Mouse (Mus musculus) embryonic facial prominence, embryonic 12.5 days (tissue): Measurements from ENCODE around the gene Mok. TPM values are rescaled to one million over a fixed set of nuclear protein-coding genes. Genes with fewer than 3 reads are reported as not detected.

Experiments
- ATAC-seq: fragments of 200-750 bp; cut with Nextera tagmentation; 2 replicates; pipeline ENCODE4 v1.8.0; 2017; ENCODE audit not compliant: insufficient number of reproducible peaks, insufficient read depth, low FRiP score, low TSS enrichment
- H3K27ac ChIP-seq: fragments of 300-500 bp; sonication (generic); 2 replicates; pipeline ENCODE4 v1.5.1; 2016; ENCODE audit warnings: mild to moderate bottlenecking
- H3K27me3 ChIP-seq: fragments of 300-500 bp; sonication (generic); 2 replicates; pipeline ENCODE4 v1.6.1; 2016; ENCODE audit warnings: mild to moderate bottlenecking, moderate library complexity
- H3K36me3 ChIP-seq: fragments of 300-500 bp; sonication (generic); 2 replicates; pipeline ENCODE4 v1.6.1; 2016; ENCODE audit warnings: mild to moderate bottlenecking
- H3K4me1 ChIP-seq: fragments of 300-500 bp; sonication (generic); 2 replicates; pipeline ENCODE4 v1.6.1; 2016
- H3K4me2 ChIP-seq: fragments of 300-500 bp; sonication (generic); replicated peaks from 2 replicates; pipeline ENCODE4 v1.6.1; 2016; ENCODE audit warnings: mild to moderate bottlenecking, moderate library complexity
- H3K4me3 ChIP-seq: fragments of 300-500 bp; sonication (generic); 2 replicates; pipeline ENCODE4 v1.5.1; 2016; ENCODE audit warnings: mild to moderate bottlenecking
- H3K9ac ChIP-seq: fragments of 300-500 bp; sonication (generic); 2 replicates; pipeline ENCODE4 v1.6.1; 2016; ENCODE audit warnings: mild to moderate bottlenecking, moderate library complexity
- H3K9me3 ChIP-seq: fragments of 300-500 bp; sonication (generic); 2 replicates; pipeline ENCODE4 v1.6.1; 2016; ENCODE audit warnings: mild to moderate bottlenecking, moderate library complexity
- WGBS: fragments of 180-500 bp; shearing (Covaris S2); methylation state at CpG from one replicate; pipeline ENCODE4 v1.1.7; 2016; 5-methylcytosine and 5-hydroxymethylcytosine counted together
- polyA plus RNA-seq: library from polyadenylated mRNA; unstranded; fragments of >200 nt; fragmentation: Nextera tagmentation; extraction: Ambion mirVana; gene quantifications from 2 replicates; pipeline ENCODE4 v1.2.1, GENCODE M21; 2016

Gene Mok
- polyA plus RNA-seq = 6.2 and 7.2 TPM in 2 replicates

DNA sequence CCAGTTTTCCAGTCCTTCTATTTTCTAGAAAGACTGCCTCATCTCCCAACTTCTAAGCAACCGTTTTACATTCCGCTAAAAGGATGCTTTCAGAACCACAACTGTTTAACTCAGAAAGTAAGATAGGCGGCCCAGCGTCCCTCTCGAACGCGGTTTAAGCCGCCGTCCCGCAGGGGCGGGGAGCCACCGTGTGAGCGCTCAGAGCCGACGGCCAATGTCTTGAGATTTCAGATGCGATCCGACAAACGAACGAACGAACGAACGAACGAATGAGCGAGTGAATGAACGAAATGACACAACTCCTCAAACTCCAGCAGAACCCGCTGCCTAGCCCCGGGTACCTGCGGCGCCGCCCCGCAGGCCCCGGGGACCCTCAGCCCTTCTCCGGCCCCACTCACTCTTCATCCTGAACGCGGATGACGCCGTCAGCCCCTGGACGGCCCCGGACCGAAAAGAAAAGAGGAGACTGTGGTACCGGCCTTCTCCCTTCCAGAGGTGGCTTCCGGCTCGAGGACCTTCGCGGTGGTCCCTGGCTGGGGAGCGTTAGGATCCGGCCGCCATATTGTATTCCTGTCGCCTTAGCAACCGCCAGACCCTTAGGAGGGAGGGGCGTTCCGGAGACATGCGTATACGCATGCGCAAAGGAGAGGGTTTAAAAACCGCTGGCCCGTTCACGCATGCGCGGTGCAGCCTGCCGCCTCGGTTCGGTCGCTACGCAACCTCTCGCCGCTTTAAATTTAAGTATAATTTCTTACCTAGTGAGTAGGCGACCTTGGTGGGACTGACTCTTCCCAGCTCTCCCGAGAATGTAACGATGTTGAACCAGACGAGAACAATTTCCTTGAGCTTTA is at the start of gene Mok:
Gene Mok (minus strand): TSS at position 592 of the 851 bp plus-strand sequence.
- under 1% methylated on average over 71 of the region's 71 CpGs for WGBS
- H3K36me3 ChIP-seq = no peaks in the 10 kb centered on the region
- no peak within 1 kb of the TSS for H3K27ac ChIP-seq
- H3K4me1 ChIP-seq = peaks cover 12% of the 10 kb centered on the region
- H3K9ac ChIP-seq = peak within 1 kb of the TSS; percentile 51
- ATAC-seq = peak; percentile 73
- no peaks in the 10 kb centered on the region for H3K27me3 ChIP-seq
- peak within 1 kb of the TSS; percentile 65 for H3K4me2 ChIP-seq
- peak within 1 kb of the TSS; percentile 73 for H3K4me3 ChIP-seq
- H3K9me3 ChIP-seq = no peaks in the 10 kb centered on the region

DNA sequence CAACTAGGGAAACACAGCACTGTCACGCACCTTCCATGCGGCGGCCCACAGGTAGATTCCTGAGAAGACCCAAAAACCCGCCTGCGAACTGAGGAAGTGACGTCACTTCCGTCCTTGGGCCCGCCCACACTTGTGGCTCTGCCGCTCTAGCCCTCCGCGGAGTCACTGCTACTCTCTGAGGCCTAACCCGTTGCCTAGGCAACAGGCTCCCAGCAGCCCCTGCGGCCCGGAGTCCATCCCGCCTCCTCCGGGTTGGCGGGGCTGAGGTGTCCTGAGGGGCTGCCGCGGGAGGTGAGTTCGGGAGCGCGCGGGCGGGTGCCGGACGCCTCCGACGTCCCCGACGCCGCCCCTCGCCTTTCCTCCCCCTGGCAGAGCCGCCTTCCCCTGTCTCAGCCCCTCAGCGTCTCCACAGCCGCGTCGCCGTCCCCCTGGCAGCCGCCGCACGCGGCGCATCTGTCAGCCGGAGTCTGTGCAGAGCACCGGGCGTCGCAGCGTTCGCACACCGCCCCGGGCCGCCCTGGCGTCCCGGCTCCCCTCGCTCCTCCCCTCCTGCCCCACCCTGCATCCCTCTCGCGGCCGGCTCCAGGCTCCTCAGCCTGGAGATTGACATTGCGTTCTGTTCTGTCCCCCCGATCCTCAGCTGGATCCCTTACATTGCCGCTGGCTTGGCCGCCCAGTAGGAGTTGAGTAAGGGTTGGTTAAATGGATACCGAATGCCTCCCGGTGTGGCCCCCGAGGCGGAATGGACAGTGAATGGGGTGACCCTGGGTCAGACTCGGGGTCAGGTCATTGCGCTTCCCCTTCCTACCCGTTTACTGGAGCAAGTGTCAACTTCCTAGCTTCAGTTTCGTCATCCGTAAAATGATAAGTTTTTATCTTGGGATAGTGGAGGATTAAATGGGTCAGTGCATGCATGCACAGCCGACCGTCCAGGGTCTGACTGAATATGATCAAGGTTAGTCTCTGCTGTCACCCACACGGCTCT is 48.6 kb upstream of the Mok start, which contains the start of the genes Cinp and Tecpr2:
Gene Cinp (minus strand): TSS at position 110 of the 985 bp plus-strand sequence.
Gene Tecpr2 (plus strand): TSS at position 229 of the 985 bp plus-strand sequence.
- peak within 1 kb of the TSS; percentile 73 for H3K4me3 ChIP-seq
- H3K36me3 ChIP-seq = no peaks in the 10 kb centered on the region
- peaks cover 19% of the 10 kb centered on the region; the same call in 1 of the 2 replicates for H3K4me1 ChIP-seq
- peak within 1 kb of the TSS; percentile 75 for H3K9ac ChIP-seq
- no peaks in the 10 kb centered on the region for H3K27me3 ChIP-seq
- peak within 1 kb of the TSS; percentile 92 for H3K4me2 ChIP-seq
- H3K27ac ChIP-seq = peak within 1 kb of the TSS; percentile 88
- peak; percentile 98 for ATAC-seq
- no peaks in the 10 kb centered on the region for H3K9me3 ChIP-seq
- WGBS = 1% methylated on average over 72 of the region's 74 CpGs

DNA sequence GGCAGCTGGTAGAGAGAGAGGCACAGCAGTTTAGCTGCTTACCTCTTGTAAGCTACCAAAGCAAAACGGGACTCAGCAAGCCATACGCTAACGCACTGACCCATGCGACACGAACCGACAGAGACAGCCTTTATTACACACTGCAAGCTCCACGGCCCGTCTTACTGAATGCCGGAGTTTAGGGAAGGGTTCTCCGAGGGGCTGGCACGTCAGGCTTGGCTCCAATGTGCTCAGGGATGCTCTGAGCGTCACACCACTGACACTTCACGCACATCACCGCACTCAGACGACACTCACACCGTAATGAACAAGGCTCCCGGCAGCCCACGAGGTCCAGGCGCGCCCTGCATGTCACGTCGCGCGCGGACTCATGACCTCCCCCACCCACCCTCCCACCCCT is 47.9 kb upstream of the Mok start:
- Histone ChIP-seq H3K27me3 (no peaks in the 10 kb centered on the region), H3K4me2 (peak overlapping the region; percentile 92), H3K4me1 (peaks cover 17% of the 10 kb centered on the region; the same call in 1 of the 2 replicates), H3K9ac (peak overlapping the region; percentile 75), H3K9me3 (no peaks in the 10 kb centered on the region), H3K36me3 (peaks cover 4% of the 10 kb centered on the region; the same call in 1 of the 2 replicates), H3K4me3 (peak overlapping the region; percentile 73), H3K27ac (no peak overlapping the region)
- ATAC-seq = peak; percentile 19
- WGBS = under 1% methylated on average over 25 of the region's 25 CpGs

DNA sequence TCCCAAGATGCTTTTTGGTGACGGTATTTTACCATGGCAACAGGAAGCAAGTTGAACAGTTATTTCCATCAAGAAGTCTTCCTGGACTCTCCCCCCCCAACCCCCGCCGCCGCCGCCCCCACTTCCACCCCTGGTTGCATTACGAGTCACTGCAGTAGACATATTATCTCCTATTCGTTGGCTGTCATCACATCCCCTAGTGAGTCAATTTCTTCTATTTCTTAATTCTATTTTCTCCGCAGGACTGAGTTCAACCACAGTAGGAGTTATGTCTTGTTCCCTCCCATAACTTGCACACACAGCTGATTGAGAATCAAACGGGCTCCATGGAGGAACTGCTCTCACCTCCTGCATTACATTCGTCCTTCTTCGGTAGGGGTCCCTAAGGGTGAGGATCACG is 47.4 kb upstream of the Mok start:
- peak overlapping the region; percentile 75 for H3K9ac ChIP-seq
- no peak overlapping the region for H3K27ac ChIP-seq
- ATAC-seq = no peak
- peaks cover 17% of the 10 kb centered on the region; the same call in 1 of the 2 replicates for H3K4me1 ChIP-seq
- H3K27me3 ChIP-seq = no peaks in the 10 kb centered on the region
- peaks cover 8% of the 10 kb centered on the region for H3K36me3 ChIP-seq
- H3K4me2 ChIP-seq = peak overlapping the region; percentile 92
- H3K9me3 ChIP-seq = no peaks in the 10 kb centered on the region
- whole genome bisulfite sequencing = 47% methylated on average over 12 of the region's 12 CpGs
- H3K4me3 ChIP-seq = peak overlapping the region; percentile 73

DNA sequence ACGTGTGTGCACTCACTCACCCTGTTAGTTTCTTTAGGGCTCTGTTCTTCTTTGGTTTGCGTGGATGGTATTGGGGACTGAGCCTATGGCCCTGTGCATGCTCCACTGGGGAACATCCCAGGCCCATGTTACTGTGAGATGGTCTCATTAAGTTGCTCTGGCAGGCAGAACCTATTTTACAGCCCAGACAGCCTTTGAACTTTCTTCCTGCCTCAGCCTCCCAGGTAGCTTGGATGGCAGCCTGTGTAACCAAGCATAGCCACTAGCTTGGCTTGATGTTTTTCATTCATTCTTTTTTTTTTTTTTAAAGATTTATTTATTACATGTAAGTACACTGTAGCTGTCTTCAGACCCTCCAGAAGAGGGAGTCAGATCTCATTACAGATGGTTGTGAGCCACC is 44.5 kb upstream of the Mok start:
- Histone ChIP-seq H3K4me1 (peaks cover 15% of the 10 kb centered on the region; the same call in 1 of the 2 replicates), H3K9ac (no peak overlapping the region), H3K27me3 (no peaks in the 10 kb centered on the region), H3K27ac (no peak overlapping the region), H3K9me3 (no peaks in the 10 kb centered on the region), H3K36me3 (peaks cover 31% of the 10 kb centered on the region), H3K4me3 (no peak overlapping the region), H3K4me2 (no peak overlapping the region)
- no peak for ATAC-seq
- 91% methylated on average over 2 of the region's 2 CpGs for WGBS

DNA sequence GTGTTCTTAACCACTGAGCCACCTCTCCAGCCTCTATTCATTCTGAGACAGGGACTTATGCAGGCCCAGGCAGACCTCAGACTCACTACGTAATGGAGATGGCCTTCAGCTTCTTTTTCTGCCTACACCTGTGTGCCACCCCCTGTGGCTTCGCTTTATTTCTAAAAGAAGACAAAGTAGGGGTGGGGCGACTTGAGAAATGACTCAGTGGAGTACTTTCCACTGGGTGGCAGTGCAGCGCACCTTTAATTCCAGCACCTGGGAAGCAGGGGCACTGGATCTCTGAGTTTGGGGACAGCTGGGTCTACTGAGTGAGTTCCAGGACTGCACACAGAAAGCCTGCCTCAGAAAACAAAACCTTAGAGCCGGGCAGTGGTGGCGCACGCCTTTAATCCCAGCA is 41.6 kb upstream of the Mok start:
- H3K27ac ChIP-seq = no peak overlapping the region
- no peak overlapping the region for H3K4me3 ChIP-seq
- 87% methylated on average over 7 of the region's 7 CpGs for WGBS
- no peak overlapping the region for H3K4me2 ChIP-seq
- no peaks in the 10 kb centered on the region for H3K27me3 ChIP-seq
- H3K9me3 ChIP-seq = no peaks in the 10 kb centered on the region
- no peak overlapping the region for H3K9ac ChIP-seq
- no peaks in the 10 kb centered on the region for H3K4me1 ChIP-seq
- H3K36me3 ChIP-seq = peaks cover 53% of the 10 kb centered on the region
- no peak for ATAC-seq

DNA sequence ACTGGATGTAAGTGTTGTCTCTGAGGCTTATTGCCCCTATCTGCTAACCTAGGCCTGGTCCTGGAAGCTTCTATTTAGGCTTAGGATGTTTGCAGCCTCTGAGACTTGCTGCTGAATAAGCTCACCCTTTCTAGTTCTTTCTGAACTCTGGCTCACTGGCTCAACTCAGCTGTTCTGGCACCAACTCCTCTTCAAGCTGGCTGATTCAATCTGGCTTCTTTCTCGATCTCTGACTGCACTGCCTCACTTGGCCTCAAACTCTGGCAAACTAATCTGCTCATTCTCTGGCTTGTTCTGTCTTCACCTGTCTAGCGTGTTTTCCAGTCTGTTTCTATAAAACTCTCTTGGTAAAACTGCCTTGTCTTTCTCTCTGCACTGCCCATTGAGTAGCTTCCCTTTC is 34.6 kb upstream of the Mok start:
- 89% methylated on average over 2 of the region's 2 CpGs for WGBS
- no peak overlapping the region for H3K27ac ChIP-seq
- no peak overlapping the region for H3K4me2 ChIP-seq
- no peak overlapping the region for H3K9ac ChIP-seq
- H3K4me3 ChIP-seq = no peak overlapping the region
- peaks cover 86% of the 10 kb centered on the region for H3K36me3 ChIP-seq
- no peak for ATAC-seq
- no peaks in the 10 kb centered on the region for H3K4me1 ChIP-seq
- no peaks in the 10 kb centered on the region for H3K27me3 ChIP-seq
- H3K9me3 ChIP-seq = no peaks in the 10 kb centered on the region

DNA sequence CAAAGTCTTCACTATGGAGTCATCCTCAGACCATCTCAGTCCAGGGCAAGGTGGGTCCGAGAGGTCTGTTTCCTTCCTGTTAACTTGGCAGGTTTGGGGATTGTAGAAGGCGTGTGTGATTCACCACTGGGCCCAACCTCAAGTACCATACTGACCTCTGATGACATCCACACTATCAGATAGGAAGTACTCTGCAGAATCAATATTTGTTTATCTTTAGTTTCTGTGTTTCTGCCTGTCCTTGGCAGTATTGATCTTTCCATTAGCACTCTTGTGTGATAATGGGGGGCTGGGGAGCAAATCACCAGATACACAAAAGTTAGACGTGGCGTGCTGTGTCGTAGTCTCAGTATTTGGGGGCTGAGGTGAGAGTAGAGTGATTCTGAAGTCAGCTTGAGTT is 30.5 kb upstream of the Mok start:
- no peak overlapping the region for H3K9ac ChIP-seq
- H3K9me3 ChIP-seq = no peaks in the 10 kb centered on the region
- no peaks in the 10 kb centered on the region for H3K4me1 ChIP-seq
- H3K36me3 ChIP-seq = peaks cover 93% of the 10 kb centered on the region
- H3K4me2 ChIP-seq = no peak overlapping the region
- ATAC-seq = no peak
- WGBS = 94% methylated on average over 5 of the region's 5 CpGs
- no peak overlapping the region for H3K27ac ChIP-seq
- H3K27me3 ChIP-seq = no peaks in the 10 kb centered on the region
- no peak overlapping the region for H3K4me3 ChIP-seq

DNA sequence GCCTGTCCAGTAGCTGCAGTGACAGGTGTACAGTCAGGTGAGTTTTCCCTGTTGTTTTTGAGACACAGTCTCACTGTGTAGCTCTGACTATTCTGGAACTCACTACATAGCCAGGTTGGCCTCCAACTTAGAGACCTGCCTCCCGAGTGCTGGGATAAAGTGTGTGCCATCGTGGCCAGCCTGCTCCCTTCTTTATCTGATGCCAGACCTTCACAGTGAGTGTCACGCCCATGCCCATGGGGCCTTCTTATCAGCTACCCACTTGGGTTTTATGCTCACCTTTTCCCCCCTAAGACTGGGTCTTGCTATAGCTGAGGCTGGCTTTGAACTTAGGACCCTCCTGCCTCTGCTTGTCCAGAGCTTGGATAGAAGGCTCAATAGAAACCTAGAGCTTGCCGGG is 29.4 kb upstream of the Mok start:
- WGBS = 91% methylated on average over 4 of the region's 4 CpGs
- no peaks in the 10 kb centered on the region for H3K9me3 ChIP-seq
- H3K4me1 ChIP-seq = no peaks in the 10 kb centered on the region
- no peaks in the 10 kb centered on the region for H3K27me3 ChIP-seq
- H3K4me2 ChIP-seq = no peak overlapping the region
- H3K27ac ChIP-seq = no peak overlapping the region
- H3K36me3 ChIP-seq = peaks cover 91% of the 10 kb centered on the region
- no peak overlapping the region for H3K9ac ChIP-seq
- H3K4me3 ChIP-seq = no peak overlapping the region
- ATAC-seq = no peak

DNA sequence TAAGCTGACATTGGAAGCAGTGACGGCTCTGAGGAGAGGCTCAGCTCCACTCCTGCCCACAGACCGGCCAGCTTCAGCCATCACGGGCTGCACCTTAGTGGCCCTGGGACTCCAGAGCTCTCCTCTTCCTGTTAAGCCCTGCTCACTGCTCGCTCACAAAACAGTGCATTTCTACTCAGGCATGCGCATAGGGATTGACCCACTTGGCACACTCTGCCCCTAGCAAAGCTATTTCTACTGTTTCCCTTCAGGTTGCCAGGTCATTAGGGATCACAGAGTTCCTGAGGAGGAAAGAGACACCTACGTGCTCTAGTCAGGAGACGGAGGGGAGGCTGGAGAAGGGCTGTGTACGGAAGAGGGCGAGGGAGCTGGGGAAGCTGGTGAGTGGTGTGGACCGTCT is 25.2 kb upstream of the Mok start:
- WGBS = 83% methylated on average over 10 of the region's 10 CpGs
- Histone ChIP-seq H3K27me3 (no peaks in the 10 kb centered on the region), H3K4me3 (no peak overlapping the region), H3K27ac (no peak overlapping the region), H3K9ac (no peak overlapping the region), H3K9me3 (no peaks in the 10 kb centered on the region), H3K36me3 (peaks cover 76% of the 10 kb centered on the region), H3K4me2 (no peak overlapping the region), H3K4me1 (no peaks in the 10 kb centered on the region)
- ATAC-seq = no peak

DNA sequence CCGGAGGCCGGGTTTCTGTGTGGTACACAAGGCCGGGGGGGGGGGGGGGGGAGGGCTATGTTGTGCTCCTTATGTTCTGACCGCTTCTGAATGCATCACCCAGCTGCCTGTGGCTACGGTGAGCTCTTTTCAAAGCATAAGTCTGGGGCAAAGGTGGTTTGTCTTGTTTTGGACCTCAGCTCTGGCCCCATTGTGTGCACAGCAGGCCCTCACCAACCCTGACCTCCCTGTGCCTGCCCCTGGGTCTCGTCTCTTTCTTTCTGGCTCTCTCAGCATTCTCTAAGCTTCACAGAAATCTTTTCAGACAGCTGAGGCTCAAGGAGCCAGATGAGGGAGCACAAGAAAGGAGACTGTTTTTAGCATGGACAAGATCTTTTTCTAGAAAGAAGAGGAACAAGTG is 24.8 kb upstream of the Mok start:
- H3K9me3 ChIP-seq = no peaks in the 10 kb centered on the region
- no peak for ATAC-seq
- H3K4me2 ChIP-seq = no peak overlapping the region
- H3K27me3 ChIP-seq = no peaks in the 10 kb centered on the region
- H3K27ac ChIP-seq = no peak overlapping the region
- 51% methylated on average over 6 of the region's 6 CpGs for WGBS
- H3K4me1 ChIP-seq = no peaks in the 10 kb centered on the region
- H3K4me3 ChIP-seq = no peak overlapping the region
- H3K9ac ChIP-seq = no peak overlapping the region
- peaks cover 75% of the 10 kb centered on the region for H3K36me3 ChIP-seq
